Mouse (Mus musculus) forebrain, postnatal 0 days (tissue): ENCODE data around the gene Card10. TPM values are rescaled to one million over a fixed set of nuclear protein-coding genes. Genes with fewer than 3 reads are reported as not detected.

Experiments
- ATAC-seq: fragments of 200-750 bp; cut with Nextera tagmentation; 2 replicates; pipeline ENCODE4 v1.8.0; 2017; ENCODE audit warnings: mild to moderate bottlenecking, moderate library complexity
- DNase-seq: peaks from one replicate; pipeline ENCODE4 v3.0.0-alpha.2; 2015
- H3K27ac ChIP-seq: fragments of 300-500 bp; sonication (generic); 2 replicates; pipeline ENCODE4 v1.5.1; 2014; ENCODE audit warnings: low read depth, mild to moderate bottlenecking, antibody characterized with exemption, low read length, moderate library complexity, mixed read lengths
- H3K27me3 ChIP-seq: fragments of 300-500 bp; sonication (generic); 2 replicates; pipeline ENCODE4 v1.6.1; 2014; ENCODE audit warnings: mild to moderate bottlenecking, low read length, mixed read lengths; ENCODE audit not compliant: insufficient read depth
- H3K36me3 ChIP-seq: fragments of 300-500 bp; sonication (generic); 2 replicates; pipeline ENCODE4 v1.6.1; 2014; ENCODE audit warnings: mild to moderate bottlenecking, moderate library complexity; ENCODE audit not compliant: insufficient read depth
- H3K4me1 ChIP-seq: fragments of 300-500 bp; sonication (generic); 2 replicates; pipeline ENCODE4 v1.6.1; 2014; ENCODE audit warnings: antibody characterized with exemption; ENCODE audit not compliant: insufficient read depth
- H3K4me2 ChIP-seq: fragments of 300-500 bp; sonication (generic); 2 replicates; pipeline ENCODE4 v1.6.1; 2014; ENCODE audit warnings: low read depth, mild to moderate bottlenecking, moderate library complexity
- H3K4me3 ChIP-seq: fragments of 300-500 bp; sonication (generic); 2 replicates; pipeline ENCODE4 v1.5.1; 2014; ENCODE audit warnings: low read depth, low read length, mixed read lengths
- H3K9ac ChIP-seq: fragments of 300-500 bp; sonication (generic); 2 replicates; pipeline ENCODE4 v1.6.1; 2014; ENCODE audit warnings: mild to moderate bottlenecking
- H3K9me3 ChIP-seq: fragments of 300-500 bp; sonication (generic); 2 replicates; pipeline ENCODE4 v1.6.1; 2016; ENCODE audit warnings: low read length
- CTCF ChIP-seq: sonication (generic); IDR thresholded peaks from 2 replicates; pipeline ENCODE4 v1.5.1; 2016; ENCODE audit warnings: antibody characterized with exemption, control low read depth, low read depth
- WGBS: fragments of 180-500 bp; shearing (Covaris S2); extraction: QIAGEN DNeasy Blood & Tissue Kit; methylation state at CpG from one replicate; pipeline ENCODE4 v1.1.7; 2014; 5-methylcytosine and 5-hydroxymethylcytosine counted together
- polyA plus RNA-seq: library from polyadenylated mRNA; unstranded; fragments of >200 nt; fragmentation: Nextera tagmentation; extraction: Ambion mirVana; gene quantifications from 2 replicates; pipeline ENCODE4 v1.2.1, GENCODE M21; 2015
- total RNA-seq: library from RNA; depleted of rRNA; stranded (reverse); fragments of >200 nt; gene quantifications from 2 replicates; pipeline ENCODE4 v1.2.3, GENCODE M21; 2014; rRNA removed

The Card10 gene
- total and polyA plus RNA-seq, 2 experiments from 2014 or later, result 0.57 to 1.7 TPM

GRCm38 (mm10) chr15:78735431-78736180 lies 67.2 kb downstream of the Card10 start:
- WGBS, result 9% methylated on average over 17 of the region's 17 CpGs
- Histone ChIP-seq H3K4me3 (no peak overlapping the region), H3K4me1 (peaks cover 16% of the 10 kb centered on the region), H3K27ac (peak overlapping the region; percentile 86), H3K27me3 (no peaks in the 10 kb centered on the region), H3K9me3 (no peaks in the 10 kb centered on the region), H3K9ac (peak overlapping the region; percentile 43; the same call in 1 of the 2 replicates), H3K4me2 (0 out of 2 replicates have a peak overlapping the region, but pooled peaks have one; percentile 6), H3K36me3 (no peaks in the 10 kb centered on the region)
- DNase-seq (peak; percentile 81), ATAC-seq (peak; percentile 91)
- TF ChIP-seq CTCF, result 0 out of 2 replicates have a peak, but pooled peaks have one; percentile 1

GRCm38 (mm10) chr15:78731830-78732229 lies 71.0 kb downstream of the Card10 start:
- Histone ChIP-seq H3K9me3 (no peaks in the 10 kb centered on the region), H3K27ac (no peak overlapping the region), H3K4me1 (peaks cover 16% of the 10 kb centered on the region), H3K27me3 (no peaks in the 10 kb centered on the region), H3K36me3 (no peaks in the 10 kb centered on the region), H3K9ac (no peak overlapping the region), H3K4me2 (no peak overlapping the region), H3K4me3 (no peak overlapping the region)
- WGBS, result 44% methylated on average over 4 of the region's 4 CpGs
- DNase-seq, result no peak
- no peak for ATAC-seq
- TF ChIP-seq CTCF, result no peak

GRCm38 (mm10) chr15:78730315-78731049 lies 72.4 kb downstream of the Card10 start:
- Histone ChIP-seq H3K9me3 (no peaks in the 10 kb centered on the region), H3K4me1 (peaks cover 5% of the 10 kb centered on the region), H3K4me3 (no peak overlapping the region), H3K27me3 (no peaks in the 10 kb centered on the region), H3K36me3 (no peaks in the 10 kb centered on the region), H3K9ac (no peak overlapping the region), H3K4me2 (no peak overlapping the region), H3K27ac (no peak overlapping the region)
- no peak for TF ChIP-seq CTCF
- no peak for DNase-seq
- 89% methylated on average over 12 of the region's 12 CpGs for WGBS
- ATAC-seq, result no peak

- no peak overlapping the region for H3K4me2 ChIP-seq
- DNase-seq, result no peak
- H3K4me3 ChIP-seq, result no peak overlapping the region
- no peaks in the 10 kb centered on the region for H3K36me3 ChIP-seq
- H3K9ac ChIP-seq, result no peak overlapping the region
- H3K27ac ChIP-seq, result no peak overlapping the region
- no peaks in the 10 kb centered on the region for H3K4me1 ChIP-seq
- no peaks in the 10 kb centered on the region for H3K9me3 ChIP-seq
- H3K27me3 ChIP-seq, result no peaks in the 10 kb centered on the region
- no peak for TF ChIP-seq CTCF
- no peak for ATAC-seq
- 73% methylated on average over 7 of the region's 7 CpGs for WGBS
These were observed 76.1 kb downstream of the Card10 start for GRCm38 (mm10) chr15:78726697-78727096.

Other genes with a start within 250 kb of the Card10 start
- 1.1 and 1.4 TPM in 2 replicates for gene Rac2, start 230.3 kb downstream of the Card10 start, total RNA-seq
- gene Rac2, start 230.3 kb downstream of the Card10 start, polyA plus RNA-seq, result 5.9 and 6.5 TPM in 2 replicates
- gene Cyth4, start 206.0 kb downstream of the Card10 start, total RNA-seq, result 5.5 and 9.8 TPM in 2 replicates
- 3.9 and 5.5 TPM in 2 replicates for gene Cyth4, start 206.0 kb downstream of the Card10 start, polyA plus RNA-seq
- gene Elfn2, start 84.3 kb downstream of the Card10 start, total RNA-seq, result 33.9 and 51.6 TPM in 2 replicates
- 8.1 and 10.1 TPM in 2 replicates for gene Elfn2, start 84.3 kb downstream of the Card10 start, polyA plus RNA-seq
- 6.4 and 11.4 TPM in 2 replicates for gene Mfng, start 29.6 kb downstream of the Card10 start, total RNA-seq
- 16.0 and 16.8 TPM in 2 replicates for gene Mfng, start 29.6 kb downstream of the Card10 start, polyA plus RNA-seq
- gene Cdc42ep1, start 39.6 kb upstream of the Card10 start, total RNA-seq, result 8.3 and 8.6 TPM in 2 replicates
- 10.6 and 13.5 TPM in 2 replicates for gene Cdc42ep1, start 39.6 kb upstream of the Card10 start, polyA plus RNA-seq
- not detected in 2 replicates for gene Lgals2, start 52.5 kb upstream of the Card10 start, total RNA-seq
- 0.52 TPM in 1 of 2 replicates, not detected in the other for gene Lgals2, start 52.5 kb upstream of the Card10 start, polyA plus RNA-seq
- gene Gga1, start 74.1 kb upstream of the Card10 start, total RNA-seq, result 37.0 and 42.9 TPM in 2 replicates
- gene Gga1, start 74.1 kb upstream of the Card10 start, polyA plus RNA-seq, result 54.8 and 55.7 TPM in 2 replicates
- gene Gm49510, start 96.6 kb upstream of the Card10 start, total RNA-seq, result not detected in 2 replicates
- not detected in 2 replicates for gene Gm49510, start 96.6 kb upstream of the Card10 start, polyA plus RNA-seq
- gene Sh3bp1, start 96.7 kb upstream of the Card10 start, total RNA-seq, result 2.0 and 6.4 TPM in 2 replicates
- gene Sh3bp1, start 96.7 kb upstream of the Card10 start, polyA plus RNA-seq, result 3.3 and 4.3 TPM in 2 replicates
- gene Pdxp, start 110.9 kb upstream of the Card10 start, total RNA-seq, result 263 and 283 TPM in 2 replicates
- gene Pdxp, start 110.9 kb upstream of the Card10 start, polyA plus RNA-seq, result 174 and 175 TPM in 2 replicates
- gene Lgals1, start 123.7 kb upstream of the Card10 start, total RNA-seq, result 31.8 and 43.6 TPM in 2 replicates
- gene Lgals1, start 123.7 kb upstream of the Card10 start, polyA plus RNA-seq, result 63.2 and 99.4 TPM in 2 replicates
- 11.2 and 17.6 TPM in 2 replicates for gene Nol12, start 131.9 kb upstream of the Card10 start, total RNA-seq
- 60.3 and 64.2 TPM in 2 replicates for gene Nol12, start 131.9 kb upstream of the Card10 start, polyA plus RNA-seq
- gene Triobp, start 144.7 kb upstream of the Card10 start, total RNA-seq, result 36.7 and 40.5 TPM in 2 replicates
- 25.1 and 30.5 TPM in 2 replicates for gene Triobp, start 144.7 kb upstream of the Card10 start, polyA plus RNA-seq
- 198 and 209 TPM in 2 replicates for gene H1f0, start 225.4 kb upstream of the Card10 start, total RNA-seq
- gene H1f0, start 225.4 kb upstream of the Card10 start, polyA plus RNA-seq, result 224 and 248 TPM in 2 replicates
- 0.62 TPM in 1 of 2 replicates, not detected in the other for gene Galr3, start 238.8 kb upstream of the Card10 start, total RNA-seq
- gene Galr3, start 238.8 kb upstream of the Card10 start, polyA plus RNA-seq, result 0.12 and 0.20 TPM in 2 replicates